Mouse (Mus musculus) heart, adult 9 months (tissue): ENCODE data around the gene Rabif.
"Not testable (repeated sequence)": the region's sequence is repeated elsewhere in the genome, so short reads cannot be mapped to it uniquely, and the experiment has no call there.

ENCODE experiments used
- DNase-seq, 2 experiments: peaks; one replicate each; pipeline ENCODE4 v3.0.0; 2022; ENCODE audit warnings: low spot score in 2 of 2

Rabif gene

GRCm38 (mm10) chr1:134494428-134495215, at the start of gene Rabif:
Gene Rabif (plus strand): TSS chr1:134494648.
- DNase-seq = peak; percentile 99

DNA sequence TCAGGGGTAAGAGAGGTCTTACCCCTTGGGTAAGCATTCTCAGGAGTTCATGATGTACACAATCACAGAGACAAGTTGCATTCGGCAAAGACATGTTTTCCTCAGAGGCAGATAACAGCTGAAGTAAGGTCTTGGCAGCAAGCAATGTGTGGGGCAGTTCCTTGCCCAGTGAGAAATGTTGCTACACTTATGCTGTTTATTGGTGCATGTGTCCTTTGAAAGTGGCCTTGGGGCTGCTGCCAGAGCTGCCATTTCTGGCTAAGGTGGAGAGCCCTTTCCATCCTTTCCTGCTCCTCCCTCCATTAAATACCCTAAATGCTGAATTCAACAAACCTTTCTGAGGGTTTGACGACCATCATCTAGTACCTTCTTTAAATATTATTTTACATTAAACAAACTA, 49.0 kb upstream of the Rabif start:
- no peak for DNase-seq

- not testable (repeated sequence) for DNase-seq
Observed at GRCm38 (mm10) chr1:134448537-134448936, 45.9 kb upstream of the Rabif start.

DNA sequence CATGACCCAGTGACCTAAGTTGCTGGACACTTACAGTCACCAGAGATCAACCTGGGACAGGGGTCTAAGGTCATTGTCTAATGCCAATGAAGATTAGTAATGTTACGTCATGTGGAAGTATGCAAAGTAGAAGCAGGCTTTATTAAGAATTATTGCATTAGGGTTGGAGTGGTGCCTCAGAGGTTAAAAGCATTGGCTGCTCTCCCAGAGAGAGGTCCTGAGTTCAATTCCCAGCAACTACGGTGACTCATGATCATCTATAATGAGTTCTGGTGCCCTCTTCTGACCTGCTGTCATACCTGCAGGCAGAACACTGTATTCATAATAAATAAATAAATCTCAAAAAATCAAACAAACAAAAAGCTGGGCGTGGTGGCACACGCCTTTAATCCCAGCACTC, 44.2 kb upstream of the Rabif start:
- DNase-seq = no peak

DNA sequence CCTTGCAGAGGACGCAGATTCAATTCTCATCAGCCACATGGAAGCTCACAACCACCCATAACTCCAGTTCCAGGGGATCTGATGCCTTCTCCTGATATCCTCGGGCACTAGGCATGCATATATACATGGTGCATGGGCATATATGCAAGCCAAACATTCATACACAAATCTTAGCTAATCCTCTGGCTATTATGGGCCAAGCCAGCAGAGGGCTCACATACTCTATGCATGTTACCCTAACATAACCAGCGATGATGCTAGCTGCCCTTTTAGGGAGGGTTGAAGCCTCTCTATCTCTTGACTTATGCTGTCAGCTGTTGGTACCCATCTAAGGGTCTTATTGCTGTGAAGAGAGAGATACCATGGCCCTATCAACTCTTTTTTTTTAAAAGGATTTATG, 43.5 kb upstream of the Rabif start:
- DNase-seq = peak in 1 of 2 experiments; percentile 16

DNA sequence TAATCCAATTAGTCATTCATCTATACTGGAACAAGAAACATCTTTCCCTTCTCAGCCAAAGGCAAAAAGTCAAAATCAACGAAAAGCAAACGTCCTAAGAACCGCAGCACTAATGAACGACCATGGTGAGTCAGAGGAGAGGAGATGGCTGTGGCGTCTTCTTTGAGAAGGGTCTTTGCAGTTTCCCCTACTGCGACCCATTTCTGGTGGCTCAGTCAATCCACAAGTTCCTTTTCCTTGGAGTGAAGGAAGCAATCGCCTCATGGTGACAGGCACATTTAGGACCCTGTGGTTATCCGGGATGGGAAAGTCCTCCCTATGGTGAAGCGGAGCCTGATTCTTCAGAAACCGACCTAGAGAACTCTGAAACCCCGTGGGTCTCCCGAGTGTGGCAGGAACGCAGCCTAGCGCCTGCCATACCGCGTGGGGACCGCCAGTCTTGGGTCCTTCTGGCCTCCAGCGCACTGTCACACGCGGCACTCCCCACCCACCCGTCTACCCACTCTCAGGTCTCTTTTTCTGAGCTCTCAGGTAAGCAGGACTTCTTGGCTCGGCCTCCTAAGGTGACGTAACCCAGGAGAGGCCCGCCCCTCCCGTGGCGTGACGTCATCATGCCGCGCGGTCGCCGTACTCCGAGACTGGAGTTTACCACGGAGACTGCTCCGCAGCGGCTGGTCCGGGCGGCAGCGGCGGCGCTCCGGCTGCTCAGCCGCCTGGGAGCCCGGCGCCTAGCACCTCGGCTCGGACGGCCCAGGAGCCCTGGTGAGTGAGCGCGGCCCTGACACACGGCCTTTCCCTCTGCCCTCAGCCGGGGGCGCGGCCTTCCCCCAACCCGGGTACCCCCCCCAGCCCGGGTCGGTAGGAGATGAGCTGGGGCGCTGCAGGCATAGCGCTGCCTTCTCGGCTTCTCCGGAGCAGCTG, 39.3 kb upstream of the Rabif start, which contains the start of gene Klhl12:
Klhl12 (plus strand) TSS at position 628 of the 921 bp plus-strand sequence.
- peak; percentile 89 to 92 for DNase-seq

GRCm38 (mm10) chr1:134456060-134456459, 38.4 kb upstream of the Rabif start:
- DNase-seq = no peak

GRCm38 (mm10) chr1:134458139-134458727, 36.2 kb upstream of the Rabif start:
- no peak for DNase-seq

- no peak for DNase-seq
Observed at GRCm38 (mm10) chr1:134460294-134461284, 33.9 kb upstream of the Rabif start.

DNA sequence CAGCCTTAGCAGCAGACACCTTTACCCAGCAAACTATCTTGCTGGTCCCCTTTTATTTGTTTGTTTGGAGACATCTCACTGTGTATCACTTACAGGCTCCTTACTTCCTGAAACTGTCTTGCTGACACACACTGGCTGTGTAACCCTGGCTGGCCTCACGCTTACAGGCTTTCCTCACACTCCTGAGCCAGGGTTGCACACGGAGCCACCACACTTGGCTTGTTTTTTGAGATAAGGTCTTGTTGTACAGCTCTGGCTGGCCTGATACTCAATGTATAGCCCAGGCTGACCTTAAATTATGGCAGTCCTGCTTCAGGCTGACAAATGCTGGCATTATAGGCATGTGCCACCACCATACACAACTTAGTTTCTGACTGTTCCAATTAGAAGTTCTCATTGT, 9.8 kb upstream of the Rabif start:
- no peak for DNase-seq

DNA sequence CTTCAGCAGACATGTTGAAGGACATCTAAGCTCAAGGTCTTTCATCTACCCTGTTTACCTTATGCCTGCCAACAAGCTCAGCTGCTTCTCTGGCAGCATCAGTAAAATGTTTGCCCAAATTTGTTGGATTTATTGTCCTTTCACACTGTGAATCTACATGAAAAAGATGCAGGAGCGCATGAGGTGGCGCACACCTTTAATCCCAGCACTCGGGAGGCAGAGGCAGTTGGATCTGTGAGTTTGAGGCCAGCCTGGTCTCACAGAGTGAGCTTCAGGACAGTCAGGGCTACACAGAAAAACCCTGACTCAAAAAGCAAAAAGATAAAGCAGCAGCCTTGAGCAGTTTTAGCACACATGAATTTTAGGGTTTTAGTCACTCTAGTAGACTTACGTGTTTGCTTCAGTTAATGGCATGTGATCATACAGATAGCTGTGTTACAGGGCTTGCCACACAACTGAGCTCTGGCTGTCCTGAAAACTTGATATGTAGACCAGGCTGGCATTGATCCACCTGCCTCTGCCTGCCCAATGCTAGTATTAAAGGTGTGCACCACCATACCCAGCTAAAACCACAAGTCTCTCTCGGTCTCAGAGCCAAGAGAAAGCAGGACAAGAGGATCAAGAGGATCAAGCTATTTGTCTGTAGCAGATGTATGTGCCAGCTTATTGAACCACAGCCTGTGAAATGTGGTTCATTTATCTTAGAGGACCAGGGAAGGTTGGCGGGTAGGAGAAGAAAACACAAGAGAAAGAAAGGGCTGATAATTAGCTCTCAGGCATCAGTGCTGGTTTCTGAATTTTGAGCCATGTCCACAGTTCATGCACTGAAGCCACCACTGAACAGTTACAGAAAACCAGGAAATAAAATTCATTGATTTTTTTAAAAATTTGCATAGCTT, 3.3 kb upstream of the Rabif start:
- no peak for DNase-seq

- DNase-seq = no peak
Observed at GRCm38 (mm10) chr1:134492276-134492675, 2.2 kb upstream of the Rabif start.

DNA sequence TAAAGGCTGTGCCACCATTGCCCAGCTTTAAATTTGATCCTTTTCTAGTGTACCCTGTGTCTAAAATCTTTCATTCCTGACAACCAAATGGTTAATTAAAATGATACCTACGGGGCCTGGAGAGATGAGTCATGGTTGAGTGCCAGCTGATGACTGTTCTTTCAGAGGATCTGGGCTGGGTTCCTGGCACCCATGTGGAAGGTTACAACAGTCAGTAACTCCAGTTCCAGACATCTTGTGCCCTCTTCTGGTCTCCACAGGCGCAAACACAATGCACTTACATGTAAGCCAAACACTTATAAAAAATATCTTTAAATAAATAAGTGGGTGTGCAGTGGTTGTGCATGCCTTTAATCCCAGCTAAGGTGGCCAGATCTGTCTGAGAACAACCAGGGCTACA, 952 bp upstream of the Rabif start:
- no peak for DNase-seq

DNA sequence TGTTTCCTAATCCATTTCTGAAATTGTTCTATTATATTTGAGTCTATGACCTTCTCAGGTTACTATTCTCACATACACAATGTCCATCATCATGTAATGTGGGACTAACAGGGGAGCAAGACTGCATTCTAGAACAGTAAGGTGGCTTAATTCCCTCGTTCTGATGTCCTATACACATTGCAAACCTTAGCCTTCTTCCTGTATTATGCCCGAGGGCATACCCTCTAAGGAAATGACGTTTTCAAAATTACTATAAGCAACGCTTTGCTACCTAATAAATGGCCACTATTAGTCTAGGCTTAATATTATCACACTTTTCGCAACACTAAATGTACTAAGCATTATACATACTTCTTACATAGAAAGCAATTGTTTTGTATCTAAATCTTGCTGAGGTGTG, 492 bp upstream of the Rabif start:
- no peak for DNase-seq

DNA sequence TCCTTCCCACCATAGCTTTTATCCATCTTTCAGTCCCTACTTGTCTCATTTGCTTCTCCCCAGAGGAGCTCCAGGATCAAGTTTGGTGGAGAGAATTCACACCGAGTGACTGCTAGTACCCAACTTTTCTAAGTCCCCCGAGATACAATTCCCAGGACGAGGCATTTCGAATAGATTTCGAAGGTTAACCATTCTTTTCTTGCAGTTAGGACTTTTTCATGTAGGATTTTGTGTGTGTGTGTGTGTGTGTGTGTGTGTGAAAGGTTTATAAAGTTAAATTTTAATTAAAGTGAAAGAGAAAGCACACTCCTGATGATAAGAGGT, 730 bp downstream of the Rabif start:
- DNase-seq = no peak

- no peak for DNase-seq
Observed at GRCm38 (mm10) chr1:134495991-134496390, 1.5 kb downstream of the Rabif start.

DNA sequence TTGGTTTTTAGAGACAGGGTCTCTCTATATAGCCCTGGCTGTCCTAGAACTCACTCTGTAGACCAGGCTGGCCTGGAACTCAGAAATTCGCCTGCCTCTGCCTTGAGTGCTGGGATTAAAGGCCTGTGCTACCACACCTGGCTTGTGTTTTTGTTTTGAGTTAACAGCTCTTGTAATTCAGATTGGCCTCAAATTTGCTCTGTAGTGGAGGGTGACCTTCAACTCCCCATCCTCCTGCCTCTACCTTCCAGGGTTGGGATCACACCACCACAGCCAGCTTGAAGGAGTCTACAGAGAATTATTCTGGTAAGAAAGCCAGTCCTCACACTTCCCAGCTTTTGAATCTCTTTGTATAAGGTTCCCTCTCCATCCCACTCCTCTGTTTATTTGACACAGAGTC, 6.5 kb downstream of the Rabif start:
- DNase-seq = no peak

GRCm38 (mm10) chr1:134506201-134506600, 11.8 kb downstream of the Rabif start:
- no peak for DNase-seq

GRCm38 (mm10) chr1:134510018-134510417, 15.6 kb downstream of the Rabif start:
- DNase-seq = no peak

DNA sequence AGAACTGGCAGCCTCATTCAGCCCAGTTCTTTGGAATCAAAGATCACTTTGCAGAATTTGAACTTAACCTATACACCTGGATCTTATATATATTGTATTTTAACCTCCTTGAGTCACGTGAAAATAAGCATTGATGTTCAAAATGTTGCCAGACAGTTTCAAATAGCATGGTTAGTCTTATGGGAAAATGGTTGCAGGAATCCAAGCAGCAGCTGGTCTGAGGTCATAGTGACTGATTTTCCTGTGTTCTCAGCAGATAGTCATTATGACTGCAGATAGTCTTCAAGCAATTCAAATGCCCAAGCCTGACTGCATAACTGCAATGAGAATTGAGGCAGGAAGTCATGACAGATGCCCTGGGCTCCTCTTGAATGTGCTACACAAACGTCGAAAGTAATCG, 17.7 kb downstream of the Rabif start:
- no peak for DNase-seq
